Mouse (Mus musculus) embryonic fibroblast, embryonic 13.5 days (primary cell): ENCODE data around the gene Eng. TPM values are rescaled to one million over a fixed set of nuclear protein-coding genes. Genes with fewer than 3 reads are reported as not detected.

Experiments
- H3K27ac ChIP-seq: 2 replicates; pipeline ENCODE4 v1.5.1; 2012; ENCODE audit warnings: low read length, control low read depth, inconsistent platforms; ENCODE audit not compliant: insufficient read depth
- H3K4me1 ChIP-seq: 2 replicates; pipeline ENCODE4 v1.6.1; 2011; ENCODE audit warnings: low read length; ENCODE audit not compliant: control insufficient read depth, insufficient read depth
- H3K4me3 ChIP-seq: 2 replicates; pipeline ENCODE4 v1.5.1; 2011; ENCODE audit warnings: mild to moderate bottlenecking, control low read depth, low read length; ENCODE audit not compliant: insufficient read depth
- CTCF ChIP-seq: IDR thresholded peaks from 2 replicates; pipeline ENCODE4 v1.5.1; 2011; ENCODE audit warnings: mild to moderate bottlenecking, control low read depth, low read length, moderate library complexity, borderline replicate concordance; ENCODE audit not compliant: insufficient read depth
- POLR2A ChIP-seq: IDR thresholded peaks from 2 replicates; pipeline ENCODE4 v1.6.1; 2011; ENCODE audit warnings: low read depth, mild to moderate bottlenecking, control low read depth, low read length, moderate library complexity
- polyA plus RNA-seq: library from polyadenylated mRNA; stranded (reverse); fragments of >200 nt; gene quantifications from 2 replicates; pipeline ENCODE4 v1.2.4, GENCODE M21; 2011; ENCODE audit warnings: low read depth; ENCODE audit not compliant: missing spikeins, insufficient read length

The Eng gene
- polyA plus RNA-seq, 1 experiment = 15.1 TPM

- H3K4me3 ChIP-seq = peak overlapping the region; percentile 87
- peaks cover 2% of the 10 kb centered on the region; the same call in 1 of the 2 replicates for H3K4me1 ChIP-seq
- peak; percentile 41; the same call in 1 of the 2 replicates for TF ChIP-seq POLR2A
- TF ChIP-seq CTCF = no peak
- H3K27ac ChIP-seq = no peak overlapping the region
Observed at GRCm38 (mm10) chr2:32606161-32607142, 39.9 kb upstream of the Eng start.

- Histone ChIP-seq H3K27ac (peak overlapping the region; percentile 15; the same call in 1 of the 2 replicates), H3K4me3 (peak overlapping the region; percentile 87), H3K4me1 (0 out of 2 replicates have a peak, but pooled peaks cover 2% of the 10 kb centered on the region)
- no peak for TF ChIP-seq CTCF
- peak; percentile 54 for TF ChIP-seq POLR2A
Observed at GRCm38 (mm10) chr2:32607262-32607947, 39.0 kb upstream of the Eng start.

GRCm38 (mm10) chr2:32608141-32608777 is 38.1 kb upstream of the Eng start:
- Histone ChIP-seq H3K4me3 (peak overlapping the region; percentile 87), H3K27ac (peak overlapping the region; percentile 17; the same call in 1 of the 2 replicates), H3K4me1 (0 out of 2 replicates have a peak, but pooled peaks cover 2% of the 10 kb centered on the region)
- TF ChIP-seq CTCF (no peak), POLR2A (no peak; the same call in 1 of the 2 replicates)

GRCm38 (mm10) chr2:32608778-32609435 is 37.5 kb upstream of the Eng start:
- Histone ChIP-seq H3K4me3 (peak overlapping the region; percentile 19; the same call in 1 of the 2 replicates), H3K4me1 (0 out of 2 replicates have a peak, but pooled peaks cover 2% of the 10 kb centered on the region), H3K27ac (peak overlapping the region; percentile 17; the same call in 1 of the 2 replicates)
- TF ChIP-seq CTCF = no peak
- no peak; the same call in 1 of the 2 replicates for TF ChIP-seq POLR2A

- TF ChIP-seq CTCF (no peak), POLR2A (no peak)
- H3K4me1 ChIP-seq = 0 out of 2 replicates have a peak, but pooled peaks cover 2% of the 10 kb centered on the region
- peak overlapping the region; percentile 29; the same call in 1 of the 2 replicates for H3K4me3 ChIP-seq
- H3K27ac ChIP-seq = no peak overlapping the region
Observed at GRCm38 (mm10) chr2:32610610-32611229, 35.7 kb upstream of the Eng start.

- no peak for TF ChIP-seq CTCF
- no peak for TF ChIP-seq POLR2A
- H3K4me3 ChIP-seq = no peak overlapping the region
- 0 out of 2 replicates have a peak, but pooled peaks cover 2% of the 10 kb centered on the region for H3K4me1 ChIP-seq
- H3K27ac ChIP-seq = no peak overlapping the region
Observed at GRCm38 (mm10) chr2:32612274-32612673, 34.1 kb upstream of the Eng start.

GRCm38 (mm10) chr2:32617109-32617508 is 29.3 kb upstream of the Eng start:
- no peak for TF ChIP-seq POLR2A
- TF ChIP-seq CTCF = no peak

GRCm38 (mm10) chr2:32617601-32618000 is 28.8 kb upstream of the Eng start:
- TF ChIP-seq CTCF (peak; percentile 22; the same call in 1 of the 2 replicates), POLR2A (no peak)
- H3K27ac ChIP-seq = no peak overlapping the region

More at GRCm38 (mm10) chr2:32617109-32617508, 29.3 kb upstream of the Eng start:
- Histone ChIP-seq H3K27ac (no peak overlapping the region), H3K4me1 (peaks cover 9% of the 10 kb centered on the region), H3K4me3 (no peak overlapping the region)

GRCm38 (mm10) chr2:32618051-32618450 is 28.3 kb upstream of the Eng start:
- Histone ChIP-seq H3K4me3 (no peak overlapping the region), H3K27ac (no peak overlapping the region), H3K4me1 (peaks cover 9% of the 10 kb centered on the region)
- no peak for TF ChIP-seq POLR2A
- TF ChIP-seq CTCF = no peak

More at GRCm38 (mm10) chr2:32617601-32618000, 28.8 kb upstream of the Eng start:
- H3K4me3 ChIP-seq = no peak overlapping the region
- H3K4me1 ChIP-seq = peaks cover 9% of the 10 kb centered on the region
